Mouse (Mus musculus) ES-Bruce4 (cell line): ENCODE results near the gene Cfap52.

Experiments
- CTCF ChIP-seq: IDR thresholded peaks from one replicate; pipeline ENCODE4 v1.8.1; 2011; ENCODE audit warnings: low read depth, low read length
- EP300 ChIP-seq: IDR thresholded peaks from 2 replicates; pipeline ENCODE4 v1.6.1; 2011; ENCODE audit warnings: low read depth, low read length; ENCODE audit not compliant: insufficient read depth
- POLR2A ChIP-seq: IDR thresholded peaks from one replicate; pipeline ENCODE4 v1.8.1; 2011; ENCODE audit warnings: low read length; ENCODE audit not compliant: insufficient read depth

GRCm38 (mm10) chr11:67919593-67919992 is 45.9 kb downstream of the Cfap52 start:
- TF ChIP-seq CTCF (no peak), EP300 (no peak), POLR2A (no peak)
